Comparison of ENCODE assay signal across 22 mouse cellular contexts in the genomic region with DNA sequence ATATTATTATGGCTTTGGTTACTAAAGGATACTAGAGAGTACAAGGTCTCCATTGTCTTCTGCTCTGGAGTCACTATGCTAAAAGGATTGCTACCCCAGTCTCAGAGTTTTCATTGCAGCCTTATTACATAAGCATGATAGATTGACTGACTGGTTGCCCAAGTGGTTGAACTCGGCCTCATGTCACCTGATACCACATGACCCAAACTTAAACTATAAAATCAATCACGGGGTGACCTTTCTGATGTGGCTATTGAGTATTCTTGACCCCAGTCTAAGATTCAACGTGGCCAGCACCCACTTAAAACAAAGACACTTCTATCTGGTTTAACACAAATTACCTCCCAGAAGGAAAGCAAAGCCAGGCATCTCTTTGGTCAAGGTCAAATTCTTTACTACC.
"Had no signal": no experiment of that assay in that cellular context is flagged by ENCODE, and none has a peak within 500 bp of the region (broad histone marks: within the 10 kb centered on the region; RNA-seq: fewer than 3 reads in every experiment).

No protein-coding gene starts in this region.

- DNase-seq: kidney, adult 18-20 months; kidney, postnatal 10 days; kidney, postnatal 36 days; layer of hippocampus, postnatal 36 days; lung, adult 18-20 months; lung, postnatal 10 days; lung, postnatal 36 days; midbrain, embryonic 14.5 days; right cerebral cortex, adult 18-20 months; right cerebral cortex, postnatal 14 days; right cerebral cortex, postnatal 4 days; thymus, adult 2 months; thymus, postnatal 25 days had no signal

- H3K36me3 ChIP-seq: liver, embryonic 15.5 days; lung, embryonic 15.5 days; neural tube, embryonic 12.5 days; neural tube, embryonic 15.5 days had no signal

- H3K9ac ChIP-seq: liver, embryonic 15.5 days; lung, embryonic 15.5 days; neural tube, embryonic 12.5 days; neural tube, embryonic 15.5 days had no signal

- H3K27ac ChIP-seq: left cerebral cortex, adult 2 months; liver, embryonic 15.5 days; lung, embryonic 15.5 days; neural tube, embryonic 12.5 days; neural tube, embryonic 15.5 days; stomach, postnatal 0 days had no signal

- H3K27me3 ChIP-seq: liver, embryonic 15.5 days; lung, embryonic 15.5 days; megakaryocyte, embryonic 14.5 days; neural tube, embryonic 12.5 days; neural tube, embryonic 15.5 days had no signal

- H3K4me2 ChIP-seq: liver, embryonic 11.5 days; liver, embryonic 15.5 days; lung, embryonic 15.5 days; midbrain, embryonic 11.5 days; neural tube, embryonic 12.5 days; neural tube, embryonic 15.5 days had no signal

- H3K4me1 ChIP-seq: liver, embryonic 15.5 days; lung, embryonic 15.5 days; megakaryocyte, embryonic 14.5 days; neural tube, embryonic 12.5 days had no signal

- H3K9me3 ChIP-seq: liver, embryonic 15.5 days; lung, embryonic 15.5 days; megakaryocyte, embryonic 14.5 days; neural tube, embryonic 12.5 days; neural tube, embryonic 15.5 days had no signal

- H3K4me3 ChIP-seq: left cerebral cortex, adult 2 months; liver, embryonic 15.5 days; lung, embryonic 15.5 days; megakaryocyte, embryonic 14.5 days; neural tube, embryonic 12.5 days; neural tube, embryonic 15.5 days had no signal
